Mouse (Mus musculus) intestine, embryonic 15.5 days (tissue): Measurements from ENCODE around the gene Cplane1. TPM values are rescaled to one million over a fixed set of nuclear protein-coding genes. Genes with fewer than 3 reads are reported as not detected.
A peak's percentile ranks its signal among the peaks of the same experiment; 100 is the strongest.
"Not testable (repeated sequence)": the region's sequence is repeated elsewhere in the genome, so short reads cannot be mapped to it uniquely, and the experiment has no call there.

Experiments used
- ATAC-seq: fragments of 200-750 bp; cut with Nextera tagmentation; 2 replicates; pipeline ENCODE4 v1.8.0; 2017; ENCODE audit warnings: moderate TSS enrichment, moderate library complexity
- H3K27ac ChIP-seq: fragments of 300-500 bp; sonication (generic); 2 replicates; pipeline ENCODE4 v1.5.1; 2015; ENCODE audit warnings: mild to moderate bottlenecking, inconsistent platforms
- H3K27me3 ChIP-seq: fragments of 300-500 bp; sonication (generic); replicated peaks from 2 replicates; pipeline ENCODE4 v1.6.1; 2015; ENCODE audit warnings: inconsistent platforms
- H3K36me3 ChIP-seq: fragments of 300-500 bp; sonication (generic); 2 replicates; pipeline ENCODE4 v1.6.1; 2015; ENCODE audit warnings: inconsistent platforms
- H3K4me1 ChIP-seq: fragments of 300-500 bp; sonication (generic); replicated peaks from 2 replicates; pipeline ENCODE4 v1.6.1; 2015; ENCODE audit warnings: inconsistent platforms
- H3K4me2 ChIP-seq: fragments of 300-500 bp; sonication (generic); replicated peaks from 2 replicates; pipeline ENCODE4 v1.6.1; 2015; ENCODE audit warnings: mild to moderate bottlenecking, inconsistent platforms
- H3K4me3 ChIP-seq: fragments of 300-500 bp; sonication (generic); replicated peaks from 2 replicates; pipeline ENCODE4 v1.5.1; 2015; ENCODE audit warnings: inconsistent platforms
- H3K9ac ChIP-seq: fragments of 300-500 bp; sonication (generic); 2 replicates; pipeline ENCODE4 v1.6.1; 2015; ENCODE audit warnings: inconsistent platforms
- H3K9me3 ChIP-seq: fragments of 300-500 bp; sonication (generic); 2 replicates; pipeline ENCODE4 v1.6.1; 2016; ENCODE audit warnings: inconsistent platforms
- WGBS: fragments of 180-500 bp; shearing (Covaris S2); methylation state at CpG from one replicate; pipeline ENCODE4 v1.1.7; 2015; 5-methylcytosine and 5-hydroxymethylcytosine counted together
- polyA plus RNA-seq: library from polyadenylated mRNA; unstranded; fragments of >200 nt; fragmentation: Nextera tagmentation; extraction: Ambion mirVana; gene quantifications from 2 replicates; pipeline ENCODE4 v1.2.1, GENCODE M21; 2015

The Cplane1 gene
- polyA plus RNA-seq, 1 experiment from 2014 or later: 5.4 TPM

- Histone ChIP-seq H3K4me3 (no peak overlapping the region), H3K36me3 (peaks cover 6% of the 10 kb centered on the region; the same call in 1 of the 2 replicates), H3K9me3 (no peaks in the 10 kb centered on the region), H3K9ac (no peak overlapping the region), H3K27ac (no peak overlapping the region), H3K27me3 (no peaks in the 10 kb centered on the region), H3K4me2 (no peak overlapping the region), H3K4me1 (no peaks in the 10 kb centered on the region)
- ATAC-seq: no peak
- 80% methylated on average over 3 of the region's 3 CpGs for WGBS
These were observed 97.0 kb downstream of the Cplane1 start for GRCm38 (mm10) chr15:8265946-8266345.

- Histone ChIP-seq H3K4me2 (no peak overlapping the region), H3K36me3 (peaks cover 6% of the 10 kb centered on the region; the same call in 1 of the 2 replicates)
These were observed 98.3 kb downstream of the Cplane1 start for GRCm38 (mm10) chr15:8267211-8267610.

GRCm38 (mm10) chr15:8268231-8268630 is 99.3 kb downstream of the Cplane1 start:
- no peaks in the 10 kb centered on the region for H3K9me3 ChIP-seq
- no peak overlapping the region for H3K9ac ChIP-seq
- H3K4me1 ChIP-seq: no peaks in the 10 kb centered on the region
- WGBS: 83% methylated on average over 8 of the region's 8 CpGs
- no peak overlapping the region for H3K4me3 ChIP-seq
- no peak for ATAC-seq
- H3K27ac ChIP-seq: no peak overlapping the region
- no peak overlapping the region for H3K4me2 ChIP-seq
- peaks cover 2% of the 10 kb centered on the region; the same call in 1 of the 2 replicates for H3K36me3 ChIP-seq
- H3K27me3 ChIP-seq: no peaks in the 10 kb centered on the region

More at GRCm38 (mm10) chr15:8267211-8267610, 98.3 kb downstream of the Cplane1 start:
- ATAC-seq: no peak
- Histone ChIP-seq H3K27ac (no peak overlapping the region), H3K9me3 (no peaks in the 10 kb centered on the region), H3K9ac (no peak overlapping the region), H3K4me1 (no peaks in the 10 kb centered on the region), H3K4me3 (no peak overlapping the region), H3K27me3 (no peaks in the 10 kb centered on the region)
- WGBS: 91% methylated on average over 3 of the region's 3 CpGs

- Histone ChIP-seq H3K9me3 (no peaks in the 10 kb centered on the region), H3K36me3 (no peaks in the 10 kb centered on the region; the same call in 1 of the 2 replicates), H3K27me3 (no peaks in the 10 kb centered on the region), H3K4me3 (no peak overlapping the region), H3K9ac (no peak overlapping the region), H3K4me1 (no peaks in the 10 kb centered on the region), H3K4me2 (no peak overlapping the region), H3K27ac (no peak overlapping the region)
- WGBS: 74% methylated on average over 8 of the region's 8 CpGs
- no peak for ATAC-seq
These were observed 103.0 kb downstream of the Cplane1 start for GRCm38 (mm10) chr15:8271952-8272351.

GRCm38 (mm10) chr15:8277916-8278315 is 109.0 kb downstream of the Cplane1 start:
- not testable (repeated sequence) for H3K27ac ChIP-seq, H3K4me2 ChIP-seq, H3K9ac ChIP-seq, H3K9me3 ChIP-seq, H3K27me3 ChIP-seq, H3K4me3 ChIP-seq, ATAC-seq, H3K4me1 ChIP-seq, H3K36me3 ChIP-seq
- 95% methylated on average over 4 of the region's 4 CpGs for WGBS

- no peaks in the 10 kb centered on the region for H3K9me3 ChIP-seq
- peak overlapping the region; percentile 74 for H3K4me2 ChIP-seq
- no peaks in the 10 kb centered on the region for H3K27me3 ChIP-seq
- peak overlapping the region; percentile 45; the same call in 1 of the 2 replicates for H3K9ac ChIP-seq
- no peaks in the 10 kb centered on the region for H3K4me1 ChIP-seq
- WGBS: 22% methylated on average over 17 of the region's 17 CpGs
- peak overlapping the region; percentile 40 for H3K4me3 ChIP-seq
- peak; percentile 71 for ATAC-seq
- H3K36me3 ChIP-seq: no peaks in the 10 kb centered on the region
- no peak overlapping the region for H3K27ac ChIP-seq
These were observed 110.4 kb downstream of the Cplane1 start for GRCm38 (mm10) chr15:8279320-8279779.

- no peaks in the 10 kb centered on the region for H3K9me3 ChIP-seq
- no peaks in the 10 kb centered on the region for H3K27me3 ChIP-seq
- H3K27ac ChIP-seq: no peak overlapping the region
- H3K9ac ChIP-seq: no peak overlapping the region
- H3K36me3 ChIP-seq: no peaks in the 10 kb centered on the region
- ATAC-seq: peak; percentile 75
- H3K4me1 ChIP-seq: no peaks in the 10 kb centered on the region
- H3K4me2 ChIP-seq: peak overlapping the region; percentile 74
- H3K4me3 ChIP-seq: peak overlapping the region; percentile 40
- WGBS: 39% methylated on average over 19 of the region's 20 CpGs
These were observed 111.2 kb downstream of the Cplane1 start for GRCm38 (mm10) chr15:8279929-8280610.

- Histone ChIP-seq H3K4me2 (no peak overlapping the region), H3K4me1 (no peaks in the 10 kb centered on the region), H3K36me3 (no peaks in the 10 kb centered on the region), H3K9me3 (no peaks in the 10 kb centered on the region), H3K4me3 (no peak overlapping the region), H3K27me3 (no peaks in the 10 kb centered on the region), H3K9ac (no peak overlapping the region), H3K27ac (no peak overlapping the region)
- WGBS: 73% methylated on average over 7 of the region's 7 CpGs
- ATAC-seq: no peak
These were observed 112.8 kb downstream of the Cplane1 start for GRCm38 (mm10) chr15:8281701-8282100.

GRCm38 (mm10) chr15:8282155-8282554 is 113.2 kb downstream of the Cplane1 start:
- Histone ChIP-seq H3K4me1 (no peaks in the 10 kb centered on the region), H3K27me3 (no peaks in the 10 kb centered on the region), H3K9ac (no peak overlapping the region), H3K4me2 (no peak overlapping the region), H3K36me3 (no peaks in the 10 kb centered on the region), H3K9me3 (no peaks in the 10 kb centered on the region), H3K4me3 (no peak overlapping the region), H3K27ac (no peak overlapping the region)
- no peak for ATAC-seq
- 81% methylated on average over 2 of the region's 2 CpGs for WGBS

GRCm38 (mm10) chr15:8291251-8291650 is 122.3 kb downstream of the Cplane1 start:
- Histone ChIP-seq H3K9me3 (no peaks in the 10 kb centered on the region), H3K27me3 (no peaks in the 10 kb centered on the region), H3K4me3 (no peak overlapping the region), H3K9ac (no peak overlapping the region), H3K36me3 (peaks cover 27% of the 10 kb centered on the region), H3K4me2 (no peak overlapping the region), H3K4me1 (no peaks in the 10 kb centered on the region), H3K27ac (no peak overlapping the region)
- 94% methylated on average over 14 of the region's 14 CpGs for WGBS
- no peak for ATAC-seq

- Histone ChIP-seq H3K4me1 (no peaks in the 10 kb centered on the region), H3K27ac (no peak overlapping the region), H3K4me3 (no peak overlapping the region), H3K9ac (no peak overlapping the region), H3K27me3 (no peaks in the 10 kb centered on the region), H3K9me3 (no peaks in the 10 kb centered on the region), H3K36me3 (peaks cover 27% of the 10 kb centered on the region), H3K4me2 (no peak overlapping the region)
- WGBS: 91% methylated on average over 6 of the region's 6 CpGs
- ATAC-seq: no peak
These were observed 125.2 kb downstream of the Cplane1 start for GRCm38 (mm10) chr15:8294150-8294549.

- WGBS: 95% methylated on average over 10 of the region's 10 CpGs
- no peaks in the 10 kb centered on the region for H3K9me3 ChIP-seq
- H3K27me3 ChIP-seq: no peaks in the 10 kb centered on the region
- H3K4me3 ChIP-seq: no peak overlapping the region
- H3K9ac ChIP-seq: no peak overlapping the region
- no peaks in the 10 kb centered on the region for H3K4me1 ChIP-seq
- ATAC-seq: no peak
- no peak overlapping the region for H3K27ac ChIP-seq
- peaks cover 22% of the 10 kb centered on the region; the same call in 1 of the 2 replicates for H3K36me3 ChIP-seq
- H3K4me2 ChIP-seq: no peak overlapping the region
These were observed 134.0 kb downstream of the Cplane1 start for GRCm38 (mm10) chr15:8302944-8303343.

- 84% methylated on average over 1 of the region's 1 CpGs for WGBS
- Histone ChIP-seq H3K27me3 (no peaks in the 10 kb centered on the region), H3K36me3 (peaks cover 19% of the 10 kb centered on the region; the same call in 1 of the 2 replicates), H3K9me3 (no peaks in the 10 kb centered on the region), H3K4me1 (no peaks in the 10 kb centered on the region), H3K4me2 (no peak overlapping the region), H3K9ac (no peak overlapping the region), H3K27ac (no peak overlapping the region), H3K4me3 (no peak overlapping the region)
- no peak for ATAC-seq
These were observed 136.6 kb downstream of the Cplane1 start for GRCm38 (mm10) chr15:8305474-8305873.
